Mouse (Mus musculus) lung, adult 18-20 months (tissue): ENCODE data around the gene Tns3.
"Not testable (repeated sequence)": the region's sequence is repeated elsewhere in the genome, so short reads cannot be mapped to it uniquely, and the experiment has no call there.

Source experiments
- DNase-seq, 2 experiments: peaks; one replicate each; pipeline ENCODE4 v3.0.0; 2022; ENCODE audit warnings: mixed read lengths in 2 of 2

Tns3 gene

DNA sequence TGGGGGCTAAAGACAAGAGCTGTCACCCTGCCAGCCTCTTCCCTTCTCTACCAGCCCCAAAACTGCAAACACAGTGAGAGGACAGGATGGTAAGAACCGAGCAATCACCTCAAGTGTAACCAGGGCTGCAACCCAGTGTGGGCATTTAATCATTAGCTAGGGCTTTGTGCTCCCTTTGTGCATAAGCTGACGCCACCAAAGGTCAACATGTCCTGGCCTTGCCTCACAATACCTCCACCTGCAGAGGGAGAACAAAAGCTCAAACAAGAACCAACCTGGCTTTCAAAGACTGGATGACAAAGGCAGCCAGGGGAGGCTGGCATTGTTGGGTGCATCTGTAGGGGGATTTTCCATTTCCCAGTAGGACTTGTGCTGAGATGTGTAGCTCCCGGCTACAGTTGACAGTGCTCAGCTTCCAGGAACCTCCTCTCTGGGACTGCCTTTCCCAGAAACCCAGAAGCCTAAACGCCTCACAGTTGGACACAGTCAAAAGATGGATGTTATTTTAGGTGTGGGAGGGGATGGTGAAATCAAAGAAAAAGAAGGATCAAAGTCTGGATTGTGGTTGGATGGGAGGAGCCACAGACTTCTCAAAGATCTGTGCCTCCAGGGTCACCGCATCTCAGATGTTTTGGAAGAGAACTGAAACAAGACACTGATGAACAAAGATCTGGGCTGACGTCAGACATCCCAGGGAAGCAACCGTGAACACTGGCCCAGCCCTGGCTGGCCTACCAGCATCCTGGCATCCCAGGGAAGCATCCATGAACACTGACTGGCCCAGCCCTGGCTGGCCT is 94.9 kb downstream of the Tns3 start:
- peak; percentile 58 to 78 for DNase-seq

DNA sequence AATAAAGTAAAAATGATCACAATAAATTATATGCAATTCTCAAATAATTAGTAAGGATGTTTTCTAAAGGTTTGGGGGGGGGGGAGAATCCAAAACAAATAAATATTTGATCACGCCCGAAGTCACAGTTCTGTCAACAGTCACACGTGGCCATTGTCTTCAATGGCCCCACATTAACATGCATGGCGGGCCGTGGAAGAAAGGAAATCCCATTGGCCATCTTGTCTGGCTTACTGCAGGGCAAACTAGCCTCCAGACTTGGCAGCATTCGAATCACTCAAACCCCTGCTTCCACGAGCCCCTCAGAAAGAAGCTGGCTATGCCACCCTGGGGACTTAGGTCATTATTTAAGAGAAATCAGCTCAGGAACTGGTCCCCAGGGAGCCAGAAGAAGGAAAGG is 95.5 kb downstream of the Tns3 start:
- DNase-seq = no peak

DNA sequence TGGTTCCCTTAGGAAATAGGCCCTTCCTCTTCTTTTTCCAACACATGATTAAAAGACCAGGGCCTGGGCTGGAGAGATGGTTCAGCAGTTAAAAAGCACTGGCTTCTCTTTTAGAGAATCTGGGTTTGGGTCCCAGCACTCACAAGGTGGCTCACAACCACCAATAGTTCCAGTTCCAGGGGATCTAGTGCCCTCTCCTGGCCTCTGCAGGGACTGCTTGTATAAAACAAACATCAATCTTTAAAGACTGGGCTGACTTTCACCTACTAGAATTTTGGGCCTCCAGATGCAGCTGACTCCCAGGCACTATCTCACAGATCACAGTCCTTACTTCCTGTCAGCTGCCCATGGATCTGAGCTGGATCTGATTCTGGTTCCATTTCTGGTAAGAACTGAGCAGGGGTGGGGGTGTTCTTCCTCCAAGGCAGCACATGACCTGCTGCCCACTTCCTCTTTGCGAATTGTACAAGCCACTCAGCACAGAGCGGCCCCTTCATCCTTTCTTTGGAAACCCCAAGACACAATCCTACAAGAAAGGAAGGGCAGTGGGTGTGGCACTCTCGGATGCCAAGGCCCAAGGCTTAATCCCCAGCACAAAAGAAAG is 98.0 kb downstream of the Tns3 start:
- peak; percentile 25 to 35 for DNase-seq

DNA sequence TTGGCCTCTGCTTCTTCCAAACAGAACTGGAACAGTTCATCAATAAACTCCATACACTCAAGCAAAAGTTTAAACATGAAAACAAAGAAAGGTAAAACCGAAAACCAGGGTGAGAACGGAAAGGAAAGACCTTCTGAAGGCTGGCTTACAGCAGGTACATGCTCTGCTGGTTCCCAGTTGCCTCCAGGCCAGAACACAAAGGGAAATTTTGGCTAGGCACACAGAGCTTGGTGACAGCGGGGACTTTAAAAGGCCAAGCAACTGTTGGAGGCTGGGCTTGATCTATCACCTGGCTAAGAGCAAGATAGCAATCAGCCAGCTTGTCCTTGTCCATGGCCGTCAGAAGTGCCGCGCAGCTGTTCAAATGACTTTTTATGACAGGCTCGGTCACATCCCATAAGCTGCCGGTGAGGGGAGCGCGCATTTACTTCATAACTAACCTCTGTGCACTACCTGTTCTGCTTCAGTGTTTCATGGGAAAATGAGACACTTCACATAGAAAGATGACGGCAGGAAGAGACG is 105.5 kb downstream of the Tns3 start:
- DNase-seq = no peak

DNA sequence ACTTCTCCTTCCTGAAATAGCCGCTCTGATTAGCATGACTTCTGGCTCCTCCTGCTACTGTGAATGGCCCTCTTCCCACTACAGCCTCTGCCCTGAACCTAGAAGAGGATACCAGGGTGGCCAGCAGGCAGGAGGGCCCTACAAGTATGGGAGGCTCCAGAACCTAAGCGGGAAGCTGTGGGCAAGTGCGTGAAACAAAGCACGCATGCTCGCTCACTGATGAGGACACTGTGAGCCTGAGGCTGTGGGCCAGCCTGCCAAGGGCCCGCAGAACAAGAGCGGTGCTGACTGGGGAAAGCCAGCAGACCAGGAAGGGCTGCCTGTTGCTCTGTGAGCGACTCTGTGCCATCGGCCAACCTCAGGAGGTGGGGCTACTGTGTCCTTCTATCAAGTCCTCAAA is 106.1 kb downstream of the Tns3 start:
- DNase-seq = peak; percentile 44 to 50

DNA sequence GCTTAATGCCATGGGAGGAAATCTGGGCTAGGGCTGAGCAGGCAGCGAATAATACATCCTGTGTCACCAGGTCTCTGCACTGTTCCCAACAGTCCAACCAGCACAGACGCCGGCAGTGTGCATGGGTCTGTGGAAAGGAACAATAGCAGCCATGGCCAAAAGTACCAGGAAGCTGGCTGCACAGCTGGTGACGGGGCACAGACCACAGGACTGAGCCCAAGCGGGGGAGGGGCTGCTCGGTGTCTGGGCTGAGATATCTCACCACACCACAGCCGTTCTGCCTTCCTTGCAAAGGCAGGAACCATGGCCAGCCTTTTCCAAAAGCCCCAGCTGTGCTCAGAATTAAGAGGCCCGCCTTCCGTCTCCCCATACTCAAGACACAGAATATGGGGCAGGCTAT is 107.3 kb downstream of the Tns3 start:
- peak in 1 of 2 experiments; percentile 46 for DNase-seq

DNA sequence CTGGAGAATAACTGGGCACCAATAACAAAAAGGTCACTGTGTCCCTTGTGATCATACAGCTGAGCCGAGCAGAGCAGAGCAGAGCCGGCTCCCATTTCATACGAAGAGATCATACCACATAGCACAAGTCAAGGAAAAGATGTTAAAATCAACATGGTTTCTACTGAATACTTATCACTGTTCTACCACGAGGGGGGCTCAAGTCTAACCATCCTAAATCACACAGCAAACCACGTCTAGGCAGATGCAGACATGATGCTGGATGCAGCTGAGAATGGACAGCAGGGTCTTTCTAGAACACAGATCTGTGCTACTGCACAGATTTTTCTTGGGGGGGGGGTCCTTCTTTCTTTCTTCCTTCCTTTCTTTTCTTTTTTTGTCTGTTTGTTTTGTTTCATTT is 112.6 kb downstream of the Tns3 start:
- no peak for DNase-seq

DNA sequence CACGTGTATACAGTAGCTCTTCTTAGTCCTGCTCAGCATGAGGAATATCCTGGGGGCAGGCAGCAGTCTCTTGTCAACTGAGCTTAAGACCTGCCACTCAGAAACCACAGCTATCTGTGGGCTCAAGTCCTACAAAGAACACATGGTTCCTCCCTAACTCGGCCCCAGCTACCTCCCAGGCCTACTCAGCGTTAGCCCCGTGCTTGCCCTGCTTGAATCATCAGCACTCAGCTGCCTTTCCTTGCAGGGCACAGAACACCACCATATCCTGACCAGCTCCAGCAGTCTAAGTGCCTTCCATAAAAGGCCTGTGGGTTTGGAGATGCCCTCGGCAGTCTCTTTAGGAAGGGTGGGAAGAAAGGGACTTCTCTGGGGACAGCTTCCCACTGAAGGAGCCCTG is 116.7 kb downstream of the Tns3 start:
- DNase-seq = no peak

DNA sequence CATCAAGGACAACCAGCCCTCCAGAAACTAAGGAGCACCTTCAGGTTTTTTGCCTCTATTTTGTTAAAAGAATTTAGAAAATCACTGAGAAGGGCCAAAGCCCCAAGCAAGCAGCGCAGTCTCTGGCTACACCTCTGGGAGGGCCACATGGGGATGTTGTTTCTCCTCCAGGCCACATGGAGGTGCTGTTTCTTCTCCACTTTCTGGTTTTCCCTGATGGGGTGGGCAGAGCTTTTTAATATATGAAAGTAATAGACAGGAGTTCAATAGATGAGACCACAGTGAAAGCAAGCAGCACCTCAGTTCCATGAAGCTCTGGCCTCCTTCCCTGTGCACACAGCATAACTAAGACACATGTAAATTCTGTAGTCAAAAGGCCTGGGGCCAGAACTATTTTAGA is 118.5 kb downstream of the Tns3 start:
- peak in 1 of 2 experiments; percentile 38 for DNase-seq

DNA sequence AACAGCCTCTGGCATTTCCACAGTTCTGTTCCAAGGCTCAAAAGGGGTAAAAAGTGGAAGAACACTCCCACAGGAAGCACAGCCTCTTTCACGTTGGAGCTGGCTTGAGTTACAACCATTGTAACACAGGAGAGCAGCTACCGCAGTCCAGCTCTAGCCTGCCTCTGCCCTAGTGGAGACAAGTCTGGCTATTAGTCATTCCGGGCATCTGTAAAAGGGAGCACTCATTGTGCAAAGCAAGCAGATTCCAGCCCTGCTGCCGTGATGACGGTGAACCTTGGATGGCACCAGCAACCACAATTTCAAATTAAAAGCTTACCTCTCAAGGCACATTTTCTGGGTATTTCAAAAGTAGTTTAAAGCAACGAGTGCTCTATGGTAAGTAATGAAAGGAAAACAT is 120.0 kb downstream of the Tns3 start:
- DNase-seq = no peak

DNA sequence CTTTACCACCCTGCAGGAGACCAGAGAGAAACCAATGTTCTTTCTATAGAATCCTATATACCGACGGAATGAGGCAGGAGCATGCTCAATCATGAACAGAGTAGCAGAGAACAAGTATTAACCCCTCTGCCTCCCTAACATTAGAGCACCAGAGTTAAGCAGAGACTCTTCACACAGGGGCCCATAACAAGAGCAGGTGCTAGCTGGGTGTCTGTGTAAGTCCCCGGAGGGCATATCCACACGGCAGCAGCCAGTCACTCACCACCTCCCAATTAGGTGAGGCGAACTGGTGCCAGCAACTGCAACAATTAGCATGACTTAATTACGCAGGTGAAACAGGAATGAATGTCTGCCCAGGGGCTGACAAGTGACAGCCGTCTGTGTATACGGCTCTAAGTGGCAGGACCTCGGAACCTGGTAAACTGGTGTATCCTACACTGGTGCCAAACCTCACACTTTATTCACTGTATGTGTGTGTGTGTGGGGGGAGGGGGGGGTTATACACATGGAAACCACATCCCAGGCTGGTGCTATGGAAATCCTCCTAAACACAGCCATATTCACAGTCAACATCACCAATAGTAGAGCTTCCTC is 123.0 kb downstream of the Tns3 start:
- no peak for DNase-seq

DNA sequence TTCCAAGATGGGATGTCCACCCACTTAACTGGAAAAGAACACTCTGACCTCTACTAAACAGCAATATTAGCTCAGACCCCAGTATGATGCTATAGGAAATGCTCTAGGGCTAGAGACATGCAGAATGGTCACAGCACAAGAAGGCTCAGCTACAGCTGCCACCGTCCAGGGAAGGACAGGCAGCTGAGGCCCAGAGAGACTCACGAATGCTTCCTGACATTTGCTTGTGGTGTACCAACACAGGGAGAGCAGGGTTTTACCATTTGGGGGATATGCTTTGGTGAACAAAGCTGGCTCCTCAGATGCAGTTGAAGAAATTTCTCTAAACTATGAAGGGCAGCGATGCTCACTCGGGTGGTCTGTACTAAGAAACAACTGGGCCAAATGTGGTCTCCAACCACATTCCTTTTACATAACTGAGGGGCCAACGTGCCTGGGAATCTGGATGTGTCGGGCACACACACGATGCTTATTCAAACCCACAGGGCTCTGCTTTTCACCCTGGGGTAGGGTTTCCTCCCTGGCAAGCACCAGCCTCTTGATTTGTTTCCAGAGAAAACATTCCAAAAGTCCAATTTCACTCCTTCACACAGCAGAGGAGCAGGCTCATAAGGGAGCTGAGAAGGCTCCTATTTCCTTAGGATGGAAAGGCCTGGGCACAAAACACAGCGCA is 124.6 kb downstream of the Tns3 start:
- no peak for DNase-seq

DNA sequence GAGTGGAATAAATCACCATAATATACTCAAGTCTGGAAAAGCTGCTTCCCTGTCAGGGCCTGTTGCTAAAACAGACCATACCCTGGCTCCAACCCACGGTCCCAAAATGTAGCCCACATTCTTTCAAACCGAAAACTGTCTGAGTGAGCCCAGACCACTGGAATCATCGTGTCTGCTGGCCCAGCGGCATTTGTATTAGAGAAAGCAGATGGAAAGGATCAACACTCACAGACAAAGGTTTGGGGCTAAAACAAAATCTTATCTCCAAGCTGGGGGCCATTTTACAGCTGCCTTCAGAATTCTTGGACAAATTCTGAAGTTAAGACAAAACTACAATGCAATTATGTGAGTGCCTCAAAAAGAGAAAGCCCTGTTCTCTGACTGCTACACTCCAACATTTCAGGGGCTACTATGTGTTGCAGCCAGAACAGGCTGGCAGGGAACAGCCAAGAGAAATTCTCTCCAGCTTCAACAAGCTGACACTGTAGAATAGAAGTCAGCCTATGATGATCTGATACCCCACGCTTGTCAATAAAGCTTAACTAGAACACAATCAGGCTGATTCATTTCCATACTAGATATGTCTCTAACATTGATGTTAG is 127.2 kb downstream of the Tns3 start:
- DNase-seq = no peak

DNA sequence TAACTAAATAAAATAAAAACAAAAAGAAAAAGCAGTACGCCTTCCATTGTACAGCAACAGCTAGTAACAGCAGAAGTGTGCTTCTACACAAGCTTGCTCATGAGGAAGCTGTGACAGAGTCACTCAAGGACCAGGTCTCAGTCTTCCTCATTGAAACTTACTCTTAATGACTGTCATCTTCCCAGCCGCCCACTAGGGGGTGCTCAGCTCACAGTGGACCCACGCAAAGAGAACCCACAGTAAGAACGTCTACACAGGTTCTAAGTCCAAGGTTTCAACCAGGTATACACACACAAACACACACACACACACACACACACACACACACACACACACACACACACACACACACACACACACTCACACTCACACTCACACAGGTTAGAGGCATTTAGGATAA is 129.4 kb downstream of the Tns3 start:
- DNase-seq = peak; percentile 63 to 71

DNA sequence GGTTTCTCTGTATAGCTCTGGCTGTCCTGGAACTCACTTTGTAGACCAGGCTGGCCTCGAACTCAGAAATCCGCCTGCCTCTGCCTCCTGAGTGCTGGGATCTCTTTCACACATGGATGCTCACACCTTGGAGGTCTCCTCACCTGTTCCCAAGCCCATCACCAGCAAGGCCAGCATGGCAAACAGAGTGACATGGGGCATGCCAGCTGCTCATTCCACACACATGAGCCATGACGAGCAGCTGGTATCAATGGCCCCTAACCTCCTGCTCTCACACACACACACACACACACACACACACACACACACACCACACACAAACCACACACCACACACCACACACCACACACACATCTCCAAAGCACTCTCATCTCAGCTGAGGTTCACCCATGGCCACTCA is 131.6 kb downstream of the Tns3 start:
- DNase-seq = not testable (repeated sequence)

DNA sequence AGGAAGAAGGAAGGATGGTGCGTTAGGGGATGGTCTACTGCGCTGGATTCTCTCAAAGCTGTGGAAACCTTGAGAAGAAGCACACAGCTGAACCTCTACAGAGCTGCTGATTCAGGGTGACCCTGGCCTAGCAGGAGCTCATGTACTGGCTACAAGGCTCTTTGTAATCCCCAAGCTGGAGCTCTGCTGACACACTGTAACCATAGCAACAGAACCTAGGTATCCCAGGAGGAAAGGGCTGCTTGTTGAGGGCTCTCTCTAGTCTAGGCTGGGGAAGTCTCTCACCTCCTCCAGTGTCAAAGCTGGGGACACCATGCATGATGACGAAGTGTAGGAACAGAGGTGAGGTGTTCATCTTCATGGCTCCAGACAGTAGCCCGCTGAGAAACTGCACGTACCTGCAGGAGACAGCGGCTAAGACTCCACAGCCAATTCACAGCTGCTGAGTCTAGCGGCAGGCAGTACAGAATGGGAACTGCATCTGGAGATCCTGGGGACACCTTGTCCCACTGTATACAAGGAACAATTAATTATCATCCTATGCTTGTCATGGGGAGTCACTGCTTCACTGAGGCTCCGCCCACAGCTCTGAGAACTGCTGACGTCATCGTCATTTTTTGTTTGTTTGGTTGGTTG is 132.1 kb downstream of the Tns3 start:
- no peak for DNase-seq

DNA sequence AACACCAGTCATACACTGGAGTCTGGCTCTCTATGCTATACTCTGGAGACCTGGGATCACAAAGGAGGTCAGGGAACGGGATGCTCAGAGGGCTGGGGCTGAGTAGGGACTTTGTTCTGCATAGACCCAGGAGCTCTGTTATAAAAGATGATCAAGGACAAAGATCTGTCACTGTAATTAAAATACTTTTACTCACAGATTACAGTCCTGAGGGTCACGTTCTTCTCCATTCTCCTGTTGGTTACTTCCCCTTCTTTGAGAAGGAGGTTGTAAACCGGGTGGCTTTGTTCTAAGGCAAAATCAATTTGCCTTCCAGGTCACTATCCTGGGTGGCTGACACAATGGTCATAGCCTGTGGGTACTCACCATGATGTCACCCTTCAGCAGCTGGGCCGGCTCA is 133.8 kb downstream of the Tns3 start:
- DNase-seq = no peak

DNA sequence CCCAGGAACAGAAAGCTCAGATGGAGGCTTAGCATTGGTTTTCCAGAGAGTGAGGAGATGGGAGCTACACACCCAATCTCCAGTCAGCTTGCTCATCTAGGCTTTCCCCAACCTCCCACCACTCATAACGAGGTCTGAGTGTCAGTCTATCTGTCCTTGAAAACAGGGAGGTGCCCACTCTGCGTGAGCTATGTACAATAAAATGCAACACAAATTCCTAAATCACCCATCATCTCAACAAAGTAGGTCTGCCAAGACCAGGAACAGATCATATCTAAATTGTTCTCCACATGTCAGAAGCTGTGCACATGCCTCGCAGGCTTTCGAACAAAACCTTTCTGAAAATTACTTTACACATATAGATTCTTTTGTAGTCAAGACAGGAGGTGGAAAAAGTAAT is 134.3 kb downstream of the Tns3 start:
- no peak for DNase-seq

DNA sequence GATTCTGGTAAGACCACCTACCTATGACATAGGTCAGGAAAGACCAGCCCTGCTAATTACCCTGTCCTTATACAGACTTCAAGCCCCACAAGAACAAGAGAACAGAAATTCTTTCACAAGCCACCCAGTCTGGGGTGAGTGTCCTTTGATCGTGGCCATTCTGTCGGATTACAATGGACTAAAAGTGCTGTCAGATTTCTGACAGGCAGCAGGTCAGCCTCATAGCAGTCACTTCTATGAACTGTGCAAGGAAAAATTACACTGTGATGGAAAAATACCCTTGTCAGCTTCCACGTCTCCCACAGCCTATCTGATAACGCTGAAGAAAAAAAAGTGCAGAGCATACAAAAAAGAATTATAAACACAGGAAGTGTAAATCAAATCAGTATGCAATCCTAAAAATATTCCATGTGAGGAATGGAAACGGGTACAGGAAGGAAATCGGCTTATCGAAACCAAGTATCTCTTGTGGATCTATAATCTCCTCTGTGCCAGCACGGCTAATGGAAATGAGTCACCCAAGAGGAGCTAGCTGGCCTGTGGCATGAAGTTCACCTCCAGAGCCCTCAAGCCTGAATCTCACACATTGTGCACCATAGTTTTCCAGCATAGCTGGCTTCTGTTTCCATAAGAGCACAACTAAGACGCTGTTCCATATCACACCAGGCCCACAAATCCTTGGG is 138.7 kb downstream of the Tns3 start:
- DNase-seq = no peak

DNA sequence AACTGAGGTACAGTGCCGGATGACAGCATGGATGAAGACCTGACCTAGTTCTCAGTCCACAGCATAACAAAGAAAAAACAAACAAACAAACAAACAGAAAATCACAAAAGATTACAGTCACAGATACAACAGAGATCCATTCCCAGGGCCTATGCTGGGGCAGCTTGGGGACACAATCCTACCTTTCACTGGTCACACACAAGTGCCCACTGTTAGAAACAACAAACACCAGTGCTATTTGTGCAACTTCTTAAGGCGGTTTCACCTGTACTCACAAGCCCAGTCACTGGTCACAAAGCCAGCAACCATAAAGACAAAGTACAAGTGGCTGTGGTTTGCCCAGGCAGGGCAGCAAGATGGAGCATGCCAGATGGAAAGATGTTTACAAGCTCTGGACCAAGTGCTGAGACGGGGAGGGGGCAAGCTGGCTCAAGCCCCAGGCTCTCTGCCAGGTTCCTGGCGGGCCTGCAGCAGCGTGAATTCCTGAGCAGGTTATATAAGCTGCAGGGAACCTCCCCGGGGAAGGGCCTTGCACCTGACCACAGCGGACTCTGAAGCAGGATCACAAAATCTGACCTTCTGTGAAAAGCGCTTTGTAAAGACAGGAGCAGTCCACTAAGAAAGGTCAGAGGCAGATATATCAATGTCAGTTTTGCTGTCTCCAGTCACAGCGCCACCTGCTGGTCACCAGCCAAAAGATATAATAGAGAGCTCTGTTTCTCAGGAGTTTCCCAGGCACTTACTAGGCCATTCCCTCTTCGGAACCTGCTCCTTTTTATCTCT is 140.8 kb downstream of the Tns3 start:
- peak; percentile 89 to 93 for DNase-seq
